Mouse (Mus musculus) urinary bladder, postnatal 14 days (tissue): ENCODE measurements around the gene Olfr460.
"Not testable (repeated sequence)": the region's sequence is repeated elsewhere in the genome, so short reads cannot be mapped to it uniquely, and the experiment has no call there.

Experiments used
- DNase-seq: peaks from one replicate; pipeline ENCODE4 v3.0.0; 2021; ENCODE audit warnings: low spot score

The Olfr460 gene

GRCm38 (mm10) chr6:40569187-40569586, at the start of gene Olfr460:
Gene Olfr460 (plus strand): TSS chr6:40569487.
- no peak for DNase-seq

DNA sequence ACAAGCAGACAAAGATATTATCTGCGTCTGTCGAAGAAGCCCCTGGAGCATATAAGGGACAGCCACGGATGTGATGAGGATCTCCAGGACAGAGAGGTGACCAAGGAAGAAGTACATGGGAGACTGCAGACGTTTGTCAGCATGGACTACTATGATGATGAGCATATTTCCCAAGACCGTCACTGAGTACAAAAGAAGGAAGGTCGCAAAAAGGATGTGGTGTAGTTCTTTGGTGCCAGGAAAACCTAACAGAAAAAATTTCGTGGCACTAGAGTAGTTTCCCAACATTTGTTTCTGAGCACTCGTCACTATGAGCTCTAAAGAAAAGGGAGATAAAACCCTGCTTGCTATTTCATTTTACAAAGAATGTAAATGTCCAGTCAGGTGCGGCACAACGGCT, 24.6 kb upstream of the Olfr460 start:
- DNase-seq, result no peak

- no peak for DNase-seq
Measured at GRCm38 (mm10) chr6:40554950-40555349, 14.3 kb upstream of the Olfr460 start, which contains the start of gene Olfr461. Gene Olfr461 (minus strand): TSS chr6:40555050.

GRCm38 (mm10) chr6:40573618-40574017, 4.3 kb downstream of the Olfr460 start:
- DNase-seq, result no peak

GRCm38 (mm10) chr6:40576305-40576704, 7.0 kb downstream of the Olfr460 start:
- no peak for DNase-seq

GRCm38 (mm10) chr6:40584336-40584735, 15.0 kb downstream of the Olfr460 start:
- DNase-seq, result no peak

GRCm38 (mm10) chr6:40585645-40586044, 16.4 kb downstream of the Olfr460 start, which contains the start of gene Clec5a:
Gene Clec5a (minus strand): TSS chr6:40585821.
- DNase-seq, result no peak

- no peak for DNase-seq
Measured at GRCm38 (mm10) chr6:40588346-40588745, 19.1 kb downstream of the Olfr460 start.

- DNase-seq, result no peak
Measured at GRCm38 (mm10) chr6:40594804-40595550, 25.7 kb downstream of the Olfr460 start.

DNA sequence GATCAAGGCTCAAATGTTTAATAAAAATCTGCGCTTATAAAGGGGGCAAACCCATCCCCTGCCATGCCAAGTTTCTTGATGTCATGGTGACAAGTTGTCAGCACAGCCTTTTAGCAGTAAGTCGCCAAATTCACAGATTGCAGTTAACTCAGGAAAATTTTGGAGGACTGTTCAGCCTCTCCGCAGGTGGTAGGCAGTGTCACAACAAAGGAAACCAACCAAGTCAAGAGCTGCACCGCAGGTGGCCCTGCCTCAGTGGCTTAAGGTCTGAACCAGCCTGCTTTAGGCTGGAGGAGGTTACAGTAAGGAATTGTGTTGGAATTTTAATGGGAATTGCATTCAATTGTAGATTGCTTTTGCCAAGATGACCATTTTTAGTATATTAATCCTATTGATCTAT, 29.3 kb downstream of the Olfr460 start:
- DNase-seq, result not testable (repeated sequence)

DNA sequence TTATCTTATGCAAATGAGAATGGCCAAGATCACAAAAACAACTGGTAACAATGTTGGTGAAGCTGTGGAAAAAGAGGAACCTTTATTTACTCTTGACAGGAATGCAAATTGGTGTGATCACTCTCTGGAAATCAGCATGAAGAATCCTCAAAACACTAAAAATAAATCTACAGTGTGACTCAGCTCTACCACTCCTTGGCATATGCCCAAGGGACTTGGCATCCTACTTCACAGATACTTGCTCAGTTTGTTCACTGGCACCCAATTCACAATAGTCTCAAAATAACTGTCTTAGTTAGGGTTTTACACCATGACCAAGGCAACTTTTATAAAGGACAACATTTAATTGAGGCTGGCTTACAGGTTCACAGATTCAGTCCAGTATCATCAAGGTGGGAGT, 38.1 kb downstream of the Olfr460 start:
- DNase-seq, result no peak

GRCm38 (mm10) chr6:40610244-40610643, 41.0 kb downstream of the Olfr460 start:
- DNase-seq, result no peak

- DNase-seq, result no peak
Measured at GRCm38 (mm10) chr6:40613260-40613852, 44.1 kb downstream of the Olfr460 start, which contains the start of gene Tas2r138. Gene Tas2r138 (minus strand): TSS chr6:40613310.

GRCm38 (mm10) chr6:40617965-40618364, 48.7 kb downstream of the Olfr460 start:
- DNase-seq, result peak; percentile 66
